Mouse (Mus musculus): ENCODE data around the gene Nfatc2ip. TPM values are rescaled to one million over a fixed set of nuclear protein-coding genes. Genes with fewer than 3 reads are reported as not detected.

Gene Nfatc2ip
- 7.6 TPM for polyA plus RNA-seq (2014; fragmentation: Illumina TruSeq; extraction: RNeasy Lipid Tissue Mini Kit (QIAGEN cat#74804); ENCODE audit: low read depth, low replicate concordance)

GRCm38 (mm10) chr7:126396298-126397119, at the start of gene Nfatc2ip:
Nfatc2ip (minus strand) TSS chr7:126396737.

GRCm38 (mm10) chr7:126428631-126429502, 32.3 kb upstream of the Nfatc2ip start, which contains the start of gene Rabep2:
Rabep2 (plus strand) TSS chr7:126428759.

GRCm38 (mm10) chr7:126414725-126415124, 18.2 kb upstream of the Nfatc2ip start, which contains the start of gene Cd19:
Cd19 (minus strand) TSS chr7:126414889.

GRCm38 (mm10) chr7:126377278-126378158, 19.0 kb downstream of the Nfatc2ip start, which contains the start of gene Spns1:
Spns1 (minus strand) TSS chr7:126377450.

GRCm38 (mm10) chr7:126369393-126369792, 27.1 kb downstream of the Nfatc2ip start, which contains the start of gene Lat:
Lat (minus strand) TSS chr7:126369570.

Other genes starting within 250 kb of the Nfatc2ip start
- gene Xpo6, start 196.2 kb downstream of the Nfatc2ip start, polyA plus RNA-seq (2014; fragmentation: Illumina TruSeq; extraction: RNeasy Lipid Tissue Mini Kit (QIAGEN cat#74804); ENCODE audit: low read depth, low replicate concordance) = 72.1 TPM
- 25.2 TPM for gene Sbk1, start 124.1 kb downstream of the Nfatc2ip start, polyA plus RNA-seq (2014; fragmentation: Illumina TruSeq; extraction: RNeasy Lipid Tissue Mini Kit (QIAGEN cat#74804); ENCODE audit: low read depth, low replicate concordance)
- not detected for gene Lat, start 27.2 kb downstream of the Nfatc2ip start, polyA plus RNA-seq (2014; fragmentation: Illumina TruSeq; extraction: RNeasy Lipid Tissue Mini Kit (QIAGEN cat#74804); ENCODE audit: low read depth, low replicate concordance)
- gene Spns1, start 19.3 kb downstream of the Nfatc2ip start, polyA plus RNA-seq (2014; fragmentation: Illumina TruSeq; extraction: RNeasy Lipid Tissue Mini Kit (QIAGEN cat#74804); ENCODE audit: low read depth, low replicate concordance) = 2.4 TPM
- not detected for gene Cd19, start 18.2 kb upstream of the Nfatc2ip start, polyA plus RNA-seq (2014; fragmentation: Illumina TruSeq; extraction: RNeasy Lipid Tissue Mini Kit (QIAGEN cat#74804); ENCODE audit: low read depth, low replicate concordance)
- gene Rabep2, start 32.0 kb upstream of the Nfatc2ip start, polyA plus RNA-seq (2014; fragmentation: Illumina TruSeq; extraction: RNeasy Lipid Tissue Mini Kit (QIAGEN cat#74804); ENCODE audit: low read depth, low replicate concordance) = 0.47 TPM
- 5.9 TPM for gene Atp2a1, start 66.4 kb upstream of the Nfatc2ip start, polyA plus RNA-seq (2014; fragmentation: Illumina TruSeq; extraction: RNeasy Lipid Tissue Mini Kit (QIAGEN cat#74804); ENCODE audit: low read depth, low replicate concordance)
- gene Sh2b1, start 78.7 kb upstream of the Nfatc2ip start, polyA plus RNA-seq (2014; fragmentation: Illumina TruSeq; extraction: RNeasy Lipid Tissue Mini Kit (QIAGEN cat#74804); ENCODE audit: low read depth, low replicate concordance) = 1.3 TPM
- gene Tufm, start 90.6 kb upstream of the Nfatc2ip start, polyA plus RNA-seq (2014; fragmentation: Illumina TruSeq; extraction: RNeasy Lipid Tissue Mini Kit (QIAGEN cat#74804); ENCODE audit: low read depth, low replicate concordance) = 8.8 TPM
- gene Atxn2l, start 106.7 kb upstream of the Nfatc2ip start, polyA plus RNA-seq (2014; fragmentation: Illumina TruSeq; extraction: RNeasy Lipid Tissue Mini Kit (QIAGEN cat#74804); ENCODE audit: low read depth, low replicate concordance) = 23.1 TPM
- gene Eif3c, start 169.7 kb upstream of the Nfatc2ip start, polyA plus RNA-seq (2014; fragmentation: Illumina TruSeq; extraction: RNeasy Lipid Tissue Mini Kit (QIAGEN cat#74804); ENCODE audit: low read depth, low replicate concordance) = 249 TPM
- 0.47 TPM for gene Apobr, start 188.2 kb upstream of the Nfatc2ip start, polyA plus RNA-seq (2014; fragmentation: Illumina TruSeq; extraction: RNeasy Lipid Tissue Mini Kit (QIAGEN cat#74804); ENCODE audit: low read depth, low replicate concordance)
- 2.4 TPM for gene Cln3, start 189.1 kb upstream of the Nfatc2ip start, polyA plus RNA-seq (2014; fragmentation: Illumina TruSeq; extraction: RNeasy Lipid Tissue Mini Kit (QIAGEN cat#74804); ENCODE audit: low read depth, low replicate concordance)
- gene Il27, start 198.2 kb upstream of the Nfatc2ip start, polyA plus RNA-seq (2014; fragmentation: Illumina TruSeq; extraction: RNeasy Lipid Tissue Mini Kit (QIAGEN cat#74804); ENCODE audit: low read depth, low replicate concordance) = not detected
- gene Nupr1, start 234.1 kb upstream of the Nfatc2ip start, polyA plus RNA-seq (2014; fragmentation: Illumina TruSeq; extraction: RNeasy Lipid Tissue Mini Kit (QIAGEN cat#74804); ENCODE audit: low read depth, low replicate concordance) = 4.6 TPM

All from adrenal gland, adult 10 weeks (tissue).